Mouse (Mus musculus) cerebellum, adult 2 months (tissue): ENCODE data around the gene Fam20a. TPM values are rescaled to one million over a fixed set of nuclear protein-coding genes. Genes with fewer than 3 reads are reported as not detected.

ENCODE experiments used
- DNase-seq, 2 experiments: peaks; one replicate each; pipeline ENCODE4 v3.0.0; 2021
- H3K27ac ChIP-seq: fragments of 200-500 bp; 2 replicates; pipeline ENCODE4 v1.5.1; 2012; ENCODE audit warnings: low read length, control low read depth, inconsistent platforms; ENCODE audit not compliant: insufficient read depth
- H3K27me3 ChIP-seq: fragments of 200-500 bp; 2 replicates; pipeline ENCODE4 v1.6.1; 2012; ENCODE audit warnings: inconsistent platforms, mild to moderate bottlenecking, low read length, moderate library complexity; ENCODE audit not compliant: control insufficient read depth, insufficient read depth
- H3K4me1 ChIP-seq: fragments of 200-500 bp; 2 replicates; pipeline ENCODE4 v1.6.1; 2011; ENCODE audit warnings: low read length; ENCODE audit not compliant: control insufficient read depth, insufficient read depth
- H3K4me3 ChIP-seq: fragments of 200-500 bp; replicated peaks from 2 replicates; pipeline ENCODE3; 2011; ENCODE audit warnings: mild to moderate bottlenecking, low read depth, low read length, control low read depth; ENCODE audit not compliant: insufficient read depth
- CTCF ChIP-seq: fragments of 200-500 bp; IDR thresholded peaks from 2 replicates; pipeline ENCODE4 v1.5.1; 2011; ENCODE audit warnings: low read depth, mild to moderate bottlenecking, control low read depth, low read length, moderate library complexity, borderline replicate concordance; ENCODE audit not compliant: insufficient read depth
- POLR2A ChIP-seq: fragments of 200-500 bp; IDR thresholded peaks from 2 replicates; pipeline ENCODE4 v1.6.1; 2011; ENCODE audit warnings: low read length, control low read depth, borderline replicate concordance; ENCODE audit not compliant: insufficient read depth
- WGBS: fragments of 180-500 bp; shearing (Covaris S2); methylation state at CpG from one replicate; pipeline ENCODE4 v1.1.7; 2018; 5-methylcytosine and 5-hydroxymethylcytosine counted together
- polyA plus RNA-seq: library from polyadenylated mRNA; depleted of rRNA; stranded (reverse); fragments of >200 nt; gene quantifications from 2 replicates; pipeline ENCODE4 v1.2.3, GENCODE M21; 2012

Gene Fam20a
- polyA plus RNA-seq, 1 experiment, result 22.3 TPM

- WGBS, result 77% methylated on average over 9 of the region's 9 CpGs
- no peak overlapping the region for H3K4me3 ChIP-seq
- H3K4me1 ChIP-seq, result no peaks in the 10 kb centered on the region
- no peak for DNase-seq
- H3K27me3 ChIP-seq, result no peaks in the 10 kb centered on the region
- H3K27ac ChIP-seq, result no peak overlapping the region
- TF ChIP-seq POLR2A, result no peak
These were observed 46.3 kb downstream of the Fam20a start for GRCm38 (mm10) chr11:109675771-109676170.

DNA sequence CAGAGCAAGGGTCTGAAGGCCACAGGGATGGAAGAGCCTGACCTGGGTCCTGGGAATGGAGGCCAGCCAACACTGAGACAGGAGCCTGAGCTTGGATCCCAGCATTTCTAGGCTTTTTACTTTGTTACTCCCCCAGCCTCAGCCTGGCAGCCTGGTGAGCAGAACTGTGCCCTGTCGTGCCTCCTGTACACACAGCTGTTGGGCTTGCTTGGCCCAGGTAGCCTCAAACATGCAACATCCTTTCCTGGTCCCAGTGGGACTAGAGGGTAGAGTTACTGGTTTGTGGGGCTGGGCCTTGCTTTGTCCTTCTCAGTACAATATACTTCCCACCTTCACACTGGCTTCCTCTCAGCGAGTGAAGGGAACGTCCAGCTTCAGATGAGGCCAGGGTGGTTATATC, 46.9 kb downstream of the Fam20a start:
- Histone ChIP-seq H3K27ac (no peak overlapping the region), H3K27me3 (no peaks in the 10 kb centered on the region), H3K4me3 (no peak overlapping the region), H3K4me1 (peaks cover 3% of the 10 kb centered on the region; the same call in 1 of the 2 replicates)
- no peak for DNase-seq
- TF ChIP-seq CTCF (no peak), POLR2A (no peak)
- WGBS, result 87% methylated on average over 3 of the region's 3 CpGs

- no peak for TF ChIP-seq POLR2A
- no peak for TF ChIP-seq CTCF
- WGBS, result 86% methylated on average over 11 of the region's 11 CpGs
- Histone ChIP-seq H3K4me3 (no peak overlapping the region), H3K4me1 (peaks cover 3% of the 10 kb centered on the region; the same call in 1 of the 2 replicates), H3K27ac (no peak overlapping the region), H3K27me3 (no peaks in the 10 kb centered on the region)
- no peak for DNase-seq
These were observed 47.5 kb downstream of the Fam20a start for GRCm38 (mm10) chr11:109674542-109674941.

DNA sequence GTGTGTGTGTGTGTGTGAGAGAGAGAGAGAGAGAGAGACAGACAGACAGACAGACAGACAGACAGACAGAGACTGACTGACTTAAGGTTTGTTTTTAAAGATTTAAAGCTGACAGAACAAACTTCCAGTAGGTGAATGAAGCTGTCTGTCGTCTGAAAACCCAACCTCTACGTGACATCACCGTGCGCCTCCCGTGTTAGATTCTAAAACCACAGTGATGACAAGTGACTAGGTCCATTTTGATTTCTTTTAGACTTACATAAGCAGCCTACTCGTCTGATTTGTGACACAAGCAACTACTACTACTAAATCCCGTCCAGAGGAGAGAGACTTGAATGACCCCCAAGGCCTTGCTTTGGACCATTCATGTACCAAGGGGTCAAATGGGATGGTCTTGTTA, 48.3 kb downstream of the Fam20a start:
- no peak overlapping the region for H3K27ac ChIP-seq
- H3K4me3 ChIP-seq, result no peak overlapping the region
- 94% methylated on average over 7 of the region's 7 CpGs for WGBS
- no peak for TF ChIP-seq CTCF
- no peak for TF ChIP-seq POLR2A
- H3K27me3 ChIP-seq, result no peaks in the 10 kb centered on the region
- H3K4me1 ChIP-seq, result peaks cover 3% of the 10 kb centered on the region; the same call in 1 of the 2 replicates
- DNase-seq, result no peak

- no peak overlapping the region for H3K4me3 ChIP-seq
These were observed 49.0 kb downstream of the Fam20a start for GRCm38 (mm10) chr11:109672881-109673739.

DNA sequence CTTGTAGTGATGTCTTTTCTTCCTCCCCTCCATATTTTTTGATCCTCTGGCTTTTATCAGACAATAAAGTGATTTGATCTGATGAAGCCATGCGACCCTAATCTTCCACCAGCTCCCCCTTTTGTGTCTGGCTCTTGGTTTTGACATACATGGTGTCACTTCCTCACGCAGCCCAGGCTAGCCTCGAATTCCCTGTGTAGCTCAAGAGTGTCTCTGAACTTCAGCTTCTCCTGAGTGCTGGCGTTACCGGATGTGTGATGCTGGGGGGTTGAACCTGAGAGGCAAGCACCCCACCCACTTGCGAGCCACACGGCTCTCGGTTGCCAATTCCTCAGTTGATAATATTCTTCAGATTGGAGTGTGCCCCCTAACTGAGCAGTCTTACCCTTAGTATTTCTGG, 49.7 kb downstream of the Fam20a start:
- H3K27me3 ChIP-seq, result no peaks in the 10 kb centered on the region
- WGBS, result 87% methylated on average over 8 of the region's 8 CpGs
- peaks cover 3% of the 10 kb centered on the region; the same call in 1 of the 2 replicates for H3K4me1 ChIP-seq
- DNase-seq, result no peak
- no peak overlapping the region for H3K4me3 ChIP-seq
- TF ChIP-seq POLR2A, result no peak
- no peak for TF ChIP-seq CTCF
- H3K27ac ChIP-seq, result no peak overlapping the region

More at GRCm38 (mm10) chr11:109672881-109673739, 49.0 kb downstream of the Fam20a start:
- WGBS, result 56% methylated on average over 21 of the region's 21 CpGs
- Histone ChIP-seq H3K4me1 (peaks cover 3% of the 10 kb centered on the region; the same call in 1 of the 2 replicates), H3K27me3 (no peaks in the 10 kb centered on the region), H3K27ac (no peak overlapping the region)
- TF ChIP-seq CTCF, result no peak
- no peak for TF ChIP-seq POLR2A
- DNase-seq, result no peak

- 92% methylated on average over 5 of the region's 5 CpGs for WGBS
- Histone ChIP-seq H3K27me3 (no peaks in the 10 kb centered on the region), H3K4me1 (peaks cover 3% of the 10 kb centered on the region; the same call in 1 of the 2 replicates), H3K27ac (no peak overlapping the region), H3K4me3 (no peak overlapping the region)
- TF ChIP-seq CTCF (no peak), POLR2A (no peak)
- DNase-seq, result no peak
These were observed 50.1 kb downstream of the Fam20a start for GRCm38 (mm10) chr11:109672021-109672324.

DNA sequence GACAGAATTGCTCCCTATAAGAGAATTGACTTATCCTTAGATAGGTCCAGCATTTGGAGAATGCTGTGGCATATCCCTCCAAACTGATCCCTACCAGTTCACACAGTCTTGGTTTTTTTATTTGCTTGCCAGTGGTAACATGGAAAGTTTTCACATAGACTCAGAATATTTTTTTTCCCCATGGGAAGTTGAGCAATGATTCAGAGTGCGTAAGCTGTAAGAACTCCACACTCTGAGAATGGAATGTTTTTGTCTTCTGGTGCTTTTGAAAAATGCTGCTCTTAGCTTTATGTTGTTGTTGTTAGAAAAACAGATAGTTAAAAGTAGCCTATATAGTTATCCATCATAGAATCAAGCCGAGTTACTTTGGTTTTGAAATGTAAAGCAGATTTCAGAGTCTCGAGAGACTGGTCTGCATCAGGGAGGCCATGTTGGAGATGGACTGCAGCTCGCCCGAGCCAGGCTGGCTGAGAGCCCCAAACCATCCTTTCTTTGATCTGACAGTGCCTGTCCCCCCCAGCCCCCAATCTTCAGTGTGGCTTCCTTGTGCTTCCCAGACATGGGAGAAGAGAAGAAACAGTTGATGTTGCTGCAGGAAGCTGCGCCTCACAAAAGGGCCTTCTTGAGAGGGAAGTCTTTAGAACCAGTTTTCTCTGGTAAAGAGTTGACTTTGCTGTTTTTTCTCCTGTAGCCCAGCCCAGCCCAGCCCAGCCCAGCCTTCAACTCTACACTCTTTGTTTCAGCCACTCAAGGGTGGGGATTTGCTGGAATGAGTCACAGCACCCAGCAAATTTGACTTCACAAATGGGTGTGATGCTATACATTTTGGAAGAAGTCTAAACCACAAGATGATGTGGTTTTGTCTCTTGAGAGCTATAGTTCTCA, 50.7 kb downstream of the Fam20a start:
- no peak for DNase-seq
- 72% methylated on average over 6 of the region's 6 CpGs for WGBS
- H3K4me1 ChIP-seq, result peaks cover 3% of the 10 kb centered on the region; the same call in 1 of the 2 replicates

More for the DNA sequence above, 50.7 kb downstream of the Fam20a start:
- TF ChIP-seq POLR2A, result no peak
- TF ChIP-seq CTCF, result no peak
- Histone ChIP-seq H3K4me3 (no peak overlapping the region), H3K27ac (no peak overlapping the region), H3K27me3 (no peaks in the 10 kb centered on the region)
